Mouse (Mus musculus) intestine, embryonic 14.5 days (tissue): ENCODE measurements around the gene Stk25. TPM values are rescaled to one million over a fixed set of nuclear protein-coding genes. Genes with fewer than 3 reads are reported as not detected.

Experiments used
- ATAC-seq: fragments of 200-750 bp; cut with Nextera tagmentation; replicated peaks from 2 replicates; pipeline ENCODE4 v1.8.0; 2017; ENCODE audit warnings: low read depth, moderate number of reproducible peaks, moderate TSS enrichment, moderate library complexity; ENCODE audit not compliant: low FRiP score, low TSS enrichment
- DNase-seq: peaks from one replicate; pipeline ENCODE4 v3.0.0-alpha.2; 2018; ENCODE audit warnings: low spot score
- H3K27ac ChIP-seq: fragments of 300-500 bp; sonication (generic); 2 replicates; pipeline ENCODE4 v1.5.1; 2014; ENCODE audit warnings: low read depth, mild to moderate bottlenecking, control low read depth
- H3K27me3 ChIP-seq: fragments of 300-500 bp; sonication (generic); replicated peaks from 2 replicates; pipeline ENCODE4 v1.6.1; 2014; ENCODE audit warnings: low read length, control low read depth; ENCODE audit not compliant: control insufficient read depth, insufficient read depth
- H3K36me3 ChIP-seq: fragments of 300-500 bp; sonication (generic); 2 replicates; pipeline ENCODE4 v1.6.1; 2014; ENCODE audit warnings: low read length, control low read depth; ENCODE audit not compliant: control insufficient read depth, insufficient read depth
- H3K4me1 ChIP-seq: fragments of 300-500 bp; sonication (generic); replicated peaks from 2 replicates; pipeline ENCODE4 v1.6.1; 2014; ENCODE audit warnings: low read length, control low read depth, mixed read lengths; ENCODE audit not compliant: control insufficient read depth, insufficient read depth
- H3K4me2 ChIP-seq: fragments of 300-500 bp; sonication (generic); 2 replicates; pipeline ENCODE4 v1.6.1; 2014; ENCODE audit warnings: low read length
- H3K4me3 ChIP-seq: fragments of 300-500 bp; sonication (generic); 2 replicates; pipeline ENCODE4 v1.5.1; 2014; ENCODE audit warnings: low read depth, low read length, control low read depth, mixed read lengths
- H3K9ac ChIP-seq: fragments of 300-500 bp; sonication (generic); 2 replicates; pipeline ENCODE4 v1.6.1; 2014; ENCODE audit warnings: mild to moderate bottlenecking, low read length
- H3K9me3 ChIP-seq: fragments of 300-500 bp; sonication (generic); 2 replicates; pipeline ENCODE4 v1.6.1; 2016; ENCODE audit warnings: low read length, control low read depth; ENCODE audit not compliant: control insufficient read depth
- WGBS: fragments of 180-500 bp; shearing (Covaris S2); extraction: QIAGEN DNeasy Blood & Tissue Kit; methylation state at CpG from one replicate; pipeline ENCODE4 v1.1.7; 2014; 5-methylcytosine and 5-hydroxymethylcytosine counted together
- polyA plus RNA-seq: library from polyadenylated mRNA; unstranded; fragments of >200 nt; fragmentation: Nextera tagmentation; extraction: Ambion mirVana; gene quantifications from 2 replicates; pipeline ENCODE4 v1.2.1, GENCODE M21; 2014

Stk25 gene
- polyA plus RNA-seq, 1 experiment from 2014 or later: 179 TPM

GRCm38 (mm10) chr1:93577861-93578260 lies 80.6 kb downstream of the Stk25 start:
- DNase-seq (no peak), ATAC-seq (no peak)
- Histone ChIP-seq H3K27me3 (no peaks in the 10 kb centered on the region), H3K36me3 (peaks cover 31% of the 10 kb centered on the region; the same call in 1 of the 2 replicates), H3K27ac (no peak overlapping the region), H3K4me2 (no peak overlapping the region), H3K9ac (no peak overlapping the region), H3K4me3 (no peak overlapping the region), H3K9me3 (no peaks in the 10 kb centered on the region), H3K4me1 (no peaks in the 10 kb centered on the region)
- WGBS: 83% methylated on average over 4 of the region's 4 CpGs

DNA sequence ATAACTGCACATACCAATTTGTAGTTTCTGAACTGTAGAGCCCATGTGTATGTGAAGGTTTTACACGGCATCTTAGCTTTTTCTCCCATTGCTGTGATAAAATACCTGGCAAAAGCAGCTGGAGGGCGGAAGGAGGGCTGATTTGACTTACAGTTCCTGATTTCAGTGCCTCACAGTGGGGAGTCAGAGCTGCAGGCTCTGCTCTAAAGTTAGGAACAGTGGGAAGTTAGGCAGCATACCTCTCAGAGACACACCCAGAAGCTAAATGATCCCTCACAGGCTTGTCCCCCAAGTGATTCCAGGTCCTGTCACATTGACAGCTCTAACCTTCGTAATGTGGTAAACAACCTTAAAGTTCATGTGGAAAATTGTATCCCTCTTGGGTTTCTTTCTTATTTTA lies 81.4 kb downstream of the Stk25 start:
- H3K27me3 ChIP-seq: no peaks in the 10 kb centered on the region
- no peak overlapping the region for H3K4me2 ChIP-seq
- H3K9ac ChIP-seq: no peak overlapping the region
- ATAC-seq (no peak), DNase-seq (no peak)
- H3K4me3 ChIP-seq: no peak overlapping the region
- peaks cover 31% of the 10 kb centered on the region; the same call in 1 of the 2 replicates for H3K36me3 ChIP-seq
- 80% methylated on average over 3 of the region's 3 CpGs for WGBS
- no peaks in the 10 kb centered on the region for H3K9me3 ChIP-seq
- no peak overlapping the region for H3K27ac ChIP-seq
- no peaks in the 10 kb centered on the region for H3K4me1 ChIP-seq

Other genes with a start within 250 kb of the Stk25 start
- 124 and 142 TPM in 2 replicates for gene Hdlbp, start 179.8 kb downstream of the Stk25 start, polyA plus RNA-seq
- 6.6 and 7.2 TPM in 2 replicates for gene Farp2, start 146.6 kb downstream of the Stk25 start, polyA plus RNA-seq
- gene Bok, start 27.0 kb upstream of the Stk25 start, polyA plus RNA-seq: 46.5 and 51.3 TPM in 2 replicates
- 82.4 and 92.0 TPM in 2 replicates for gene Atg4b, start 92.8 kb upstream of the Stk25 start, polyA plus RNA-seq
- 60.1 and 63.8 TPM in 2 replicates for gene Thap4, start 96.2 kb upstream of the Stk25 start, polyA plus RNA-seq
- 272 and 288 TPM in 2 replicates for gene Dtymk, start 143.3 kb upstream of the Stk25 start, polyA plus RNA-seq
- gene Ing5, start 145.3 kb upstream of the Stk25 start, polyA plus RNA-seq: 19.7 and 23.2 TPM in 2 replicates
- gene D2hgdh, start 166.2 kb upstream of the Stk25 start, polyA plus RNA-seq: 13.5 and 14.8 TPM in 2 replicates
- gene Gal3st2, start 202.6 kb upstream of the Stk25 start, polyA plus RNA-seq: 0.09 and 0.19 TPM in 2 replicates